Mouse (Mus musculus): ENCODE measurements at regions not wholly inside any gene's neighbourhood (a gene's known extent, or its start where the extent isn't known, plus 50 kb on each side); places are given as distances from the start of the nearest gene placed in this dataset.
"Not testable (repeated sequence)": the region's sequence is repeated elsewhere in the genome, so short reads cannot be mapped to it uniquely, and the experiment has no call there.

- not testable (repeated sequence) for TF ChIP-seq EP300, CTCF (IDR thresholded peaks at IDR 0.05; ENCODE audit: low read depth)
Measured at GRCm38 (mm10) chr19:19285864-19286263, 174.9 kb upstream of the Rorb start.
